Mouse (Mus musculus) forebrain, embryonic 12.5 days (tissue): ENCODE results near the gene Chst4. TPM values are rescaled to one million over a fixed set of nuclear protein-coding genes. Genes with fewer than 3 reads are reported as not detected.
"Not testable (repeated sequence)": the region's sequence is repeated elsewhere in the genome, so short reads cannot be mapped to it uniquely, and the experiment has no call there.

Source experiments
- ATAC-seq: fragments of 200-750 bp; cut with Nextera tagmentation; 2 replicates; pipeline ENCODE4 v1.8.0; 2017; ENCODE audit warnings: moderate TSS enrichment; ENCODE audit not compliant: low FRiP score
- H3K27ac ChIP-seq: fragments of 300-500 bp; sonication (generic); 2 replicates; pipeline ENCODE4 v1.5.1; 2016; ENCODE audit warnings: mild to moderate bottlenecking
- H3K27me3 ChIP-seq: fragments of 300-500 bp; sonication (generic); 2 replicates; pipeline ENCODE4 v1.6.1; 2016; ENCODE audit warnings: mild to moderate bottlenecking
- H3K36me3 ChIP-seq: fragments of 300-500 bp; sonication (generic); replicated peaks from 2 replicates; pipeline ENCODE4 v1.6.1; 2016; ENCODE audit warnings: mild to moderate bottlenecking
- H3K4me1 ChIP-seq: fragments of 300-500 bp; sonication (generic); 2 replicates; pipeline ENCODE4 v1.6.1; 2016
- H3K4me2 ChIP-seq: fragments of 300-500 bp; sonication (generic); 2 replicates; pipeline ENCODE4 v1.6.1; 2016; ENCODE audit warnings: mild to moderate bottlenecking, moderate library complexity
- H3K4me3 ChIP-seq: fragments of 300-500 bp; sonication (generic); replicated peaks from 2 replicates; pipeline ENCODE4 v1.5.1; 2016; ENCODE audit warnings: mild to moderate bottlenecking
- H3K9ac ChIP-seq: fragments of 300-500 bp; sonication (generic); 2 replicates; pipeline ENCODE4 v1.6.1; 2016; ENCODE audit warnings: mild to moderate bottlenecking
- H3K9me3 ChIP-seq: fragments of 300-500 bp; sonication (generic); 2 replicates; pipeline ENCODE4 v1.6.1; 2016
- WGBS: fragments of 180-500 bp; shearing (Covaris S2); methylation state at CpG from one replicate; pipeline ENCODE4 v1.1.7; 2016; 5-methylcytosine and 5-hydroxymethylcytosine counted together
- polyA plus RNA-seq: library from polyadenylated mRNA; unstranded; fragments of >200 nt; fragmentation: Nextera tagmentation; extraction: Ambion mirVana; gene quantifications from 2 replicates; pipeline ENCODE4 v1.2.1, GENCODE M21; 2016

Gene Chst4
- polyA plus RNA-seq, 1 experiment from 2014 or later = not detected

DNA sequence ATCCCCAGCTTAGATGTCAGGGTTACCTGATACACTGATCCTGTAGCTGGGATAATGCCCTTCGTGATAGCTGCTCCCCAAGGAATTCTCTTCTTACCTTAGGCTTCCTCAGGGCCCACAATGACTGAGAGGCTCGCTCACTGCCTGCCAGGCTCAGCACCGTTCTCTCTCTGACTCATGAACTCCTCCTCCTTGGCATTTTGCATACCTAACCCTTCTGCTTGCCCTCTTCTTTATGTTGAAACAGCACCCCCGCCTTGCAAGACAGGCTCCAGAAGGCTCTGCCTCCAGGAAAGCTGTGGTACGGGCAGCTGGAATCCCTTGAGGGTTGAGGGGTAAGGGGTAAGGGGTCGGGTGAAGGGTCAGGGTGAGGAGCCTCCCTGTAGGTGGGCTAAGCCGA is 324 bp downstream of the Chst4 start:
- Histone ChIP-seq H3K27ac (no peak overlapping the region), H3K36me3 (no peaks in the 10 kb centered on the region), H3K4me3 (no peak overlapping the region), H3K4me1 (no peaks in the 10 kb centered on the region; the same call in 1 of the 2 replicates), H3K9me3 (no peaks in the 10 kb centered on the region), H3K27me3 (no peaks in the 10 kb centered on the region), H3K4me2 (no peak overlapping the region), H3K9ac (no peak overlapping the region)
- 52% methylated on average over 7 of the region's 7 CpGs for WGBS
- no peak for ATAC-seq

DNA sequence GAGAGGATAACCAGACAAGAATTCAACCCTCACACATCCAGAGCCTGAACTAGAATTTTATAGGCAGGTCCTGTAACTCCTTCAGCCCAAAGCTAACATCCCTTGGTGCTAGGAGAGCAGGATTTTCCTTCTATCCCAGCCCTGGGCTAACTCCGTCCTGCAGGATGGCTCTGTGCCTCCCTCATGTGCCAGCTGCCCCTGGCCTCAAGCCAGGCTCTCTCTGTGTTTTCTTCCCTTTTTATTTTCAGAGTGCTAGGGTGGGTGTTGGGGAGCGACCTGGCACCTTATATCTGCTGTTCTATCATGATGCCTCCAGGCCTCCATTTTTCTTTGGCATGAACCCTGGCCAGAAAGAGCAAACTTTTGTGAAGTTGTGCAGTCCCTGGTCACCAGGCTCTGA is 3.4 kb downstream of the Chst4 start:
- Histone ChIP-seq H3K9me3 (no peaks in the 10 kb centered on the region), H3K4me2 (no peak overlapping the region), H3K27ac (no peak overlapping the region), H3K9ac (no peak overlapping the region), H3K27me3 (no peaks in the 10 kb centered on the region), H3K36me3 (no peaks in the 10 kb centered on the region), H3K4me3 (no peak overlapping the region), H3K4me1 (no peaks in the 10 kb centered on the region; the same call in 1 of the 2 replicates)
- no peak for ATAC-seq
- 80% methylated on average over 2 of the region's 2 CpGs for WGBS

- Histone ChIP-seq H3K4me1 (no peaks in the 10 kb centered on the region; the same call in 1 of the 2 replicates), H3K4me2 (no peak overlapping the region), H3K27me3 (no peaks in the 10 kb centered on the region), H3K4me3 (no peak overlapping the region), H3K9ac (no peak overlapping the region), H3K9me3 (no peaks in the 10 kb centered on the region), H3K27ac (no peak overlapping the region), H3K36me3 (no peaks in the 10 kb centered on the region)
- 53% methylated on average over 4 of the region's 4 CpGs for WGBS
- ATAC-seq = no peak
Measured at GRCm38 (mm10) chr8:110034331-110034730, 5.2 kb downstream of the Chst4 start.

- 34% methylated on average over 8 of the region's 8 CpGs for WGBS
- H3K36me3 ChIP-seq, H3K4me1 ChIP-seq: not testable (repeated sequence)
Measured at GRCm38 (mm10) chr8:110033771-110034170, 5.8 kb downstream of the Chst4 start.

DNA sequence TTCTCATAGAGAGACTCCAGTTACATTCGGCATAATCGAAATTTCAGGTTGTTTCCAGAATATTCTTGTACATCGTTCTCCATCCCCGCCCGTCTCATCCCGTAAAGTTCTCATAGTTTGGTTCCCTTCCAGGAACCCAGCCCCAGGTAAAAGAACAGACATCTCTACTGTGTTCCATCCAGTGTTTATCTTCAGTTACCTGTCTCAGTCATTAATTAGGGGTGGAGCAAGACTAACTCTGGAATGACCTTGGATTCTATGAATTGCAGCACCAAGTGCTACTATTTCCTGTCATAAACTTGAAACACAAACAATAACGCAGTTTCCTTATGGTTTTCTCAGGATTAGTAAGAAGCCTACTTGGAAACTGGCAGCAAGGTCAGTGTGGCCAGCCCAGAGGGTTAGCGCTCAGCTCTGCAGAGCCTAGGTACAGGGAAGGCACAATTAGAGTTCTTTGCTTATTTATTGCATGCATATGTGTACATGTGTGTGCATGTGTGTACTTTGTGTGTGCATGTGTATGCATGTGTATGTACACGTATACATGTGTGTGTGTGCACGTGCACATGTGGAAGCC is 16.7 kb downstream of the Chst4 start:
- Histone ChIP-seq H3K27ac (no peak overlapping the region), H3K4me2 (no peak overlapping the region), H3K9me3 (no peaks in the 10 kb centered on the region), H3K27me3 (no peaks in the 10 kb centered on the region), H3K36me3 (no peaks in the 10 kb centered on the region), H3K4me1 (no peaks in the 10 kb centered on the region), H3K4me3 (no peak overlapping the region), H3K9ac (no peak overlapping the region)
- WGBS = 94% methylated on average over 10 of the region's 10 CpGs
- ATAC-seq = no peak

More at GRCm38 (mm10) chr8:110033771-110034170, 5.8 kb downstream of the Chst4 start:
- not testable (repeated sequence) for H3K4me3 ChIP-seq, H3K27me3 ChIP-seq, H3K9ac ChIP-seq, H3K4me2 ChIP-seq, ATAC-seq, H3K9me3 ChIP-seq, H3K27ac ChIP-seq

- no peak overlapping the region for H3K27ac ChIP-seq
- no peak for ATAC-seq
- no peaks in the 10 kb centered on the region for H3K36me3 ChIP-seq
- no peaks in the 10 kb centered on the region for H3K4me1 ChIP-seq
- no peaks in the 10 kb centered on the region for H3K9me3 ChIP-seq
- no peak overlapping the region for H3K4me2 ChIP-seq
- no peak overlapping the region for H3K4me3 ChIP-seq
- no peaks in the 10 kb centered on the region for H3K27me3 ChIP-seq
- H3K9ac ChIP-seq = no peak overlapping the region
- 63% methylated on average over 6 of the region's 6 CpGs for WGBS
Measured at GRCm38 (mm10) chr8:110022081-110022480, 17.5 kb downstream of the Chst4 start.

- Histone ChIP-seq H3K4me1 (peaks cover 9% of the 10 kb centered on the region; the same call in 1 of the 2 replicates), H3K27ac (no peak overlapping the region), H3K9ac (no peak overlapping the region), H3K27me3 (no peaks in the 10 kb centered on the region), H3K36me3 (no peaks in the 10 kb centered on the region), H3K9me3 (no peaks in the 10 kb centered on the region), H3K4me3 (no peak overlapping the region), H3K4me2 (no peak overlapping the region)
- ATAC-seq = no peak
- WGBS = 34% methylated on average over 5 of the region's 5 CpGs
Measured at GRCm38 (mm10) chr8:110010868-110011267, 28.7 kb downstream of the Chst4 start.

GRCm38 (mm10) chr8:110008995-110009446 is 30.5 kb downstream of the Chst4 start:
- Histone ChIP-seq H3K27me3 (no peaks in the 10 kb centered on the region), H3K9me3 (no peaks in the 10 kb centered on the region), H3K4me2 (no peak overlapping the region), H3K9ac (no peak overlapping the region), H3K4me1 (peaks cover 9% of the 10 kb centered on the region; the same call in 1 of the 2 replicates), H3K36me3 (no peaks in the 10 kb centered on the region), H3K27ac (no peak overlapping the region), H3K4me3 (no peak overlapping the region)
- ATAC-seq = no peak
- WGBS = 69% methylated on average over 8 of the region's 8 CpGs

- Histone ChIP-seq H3K4me2 (no peak overlapping the region), H3K27me3 (no peaks in the 10 kb centered on the region), H3K36me3 (no peaks in the 10 kb centered on the region), H3K4me1 (peaks cover 9% of the 10 kb centered on the region; the same call in 1 of the 2 replicates), H3K27ac (no peak overlapping the region), H3K9ac (no peak overlapping the region), H3K4me3 (no peak overlapping the region), H3K9me3 (no peaks in the 10 kb centered on the region)
- 88% methylated on average over 25 of the region's 26 CpGs for WGBS
- no peak for ATAC-seq
Measured at GRCm38 (mm10) chr8:110008228-110008994, 31.1 kb downstream of the Chst4 start.

DNA sequence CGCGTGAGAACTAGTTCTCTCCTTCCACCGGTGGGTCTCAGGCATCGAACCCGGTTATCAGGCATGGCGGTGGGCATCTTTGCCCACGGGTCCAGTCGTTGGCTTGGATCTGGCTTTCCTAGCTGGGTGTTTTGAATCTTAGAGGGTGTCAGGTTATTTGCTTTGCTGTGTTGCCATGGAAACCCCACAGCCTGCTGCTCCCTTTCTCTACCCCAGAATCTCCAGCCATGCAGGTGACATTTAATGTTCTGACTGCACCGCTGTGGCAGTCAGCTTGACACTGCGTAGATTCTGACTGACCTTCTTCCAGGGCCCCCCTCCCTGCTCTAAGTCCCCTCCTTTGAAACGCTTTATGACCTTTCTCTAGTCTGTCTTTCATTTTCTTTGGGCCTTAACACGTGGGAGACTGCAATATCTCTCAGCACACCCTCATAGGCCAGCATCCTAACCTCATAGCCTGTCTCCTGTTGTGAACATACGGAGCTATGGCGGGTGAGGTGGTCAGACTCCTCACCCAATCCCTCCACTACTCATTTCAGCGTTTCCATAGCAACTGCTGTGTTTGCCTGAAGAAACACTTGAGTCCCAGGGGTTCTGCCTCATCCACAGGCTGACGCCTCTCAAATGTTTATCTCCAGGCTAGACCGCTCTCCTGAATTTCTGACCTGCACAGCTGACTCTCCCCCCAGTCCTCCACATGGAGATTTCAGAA is 33.1 kb downstream of the Chst4 start:
- WGBS = 56% methylated on average over 16 of the region's 17 CpGs
- no peaks in the 10 kb centered on the region for H3K27me3 ChIP-seq
- H3K9ac ChIP-seq = no peak overlapping the region
- H3K4me2 ChIP-seq = no peak overlapping the region
- no peak overlapping the region for H3K27ac ChIP-seq
- no peaks in the 10 kb centered on the region for H3K9me3 ChIP-seq
- H3K4me3 ChIP-seq = no peak overlapping the region
- H3K36me3 ChIP-seq = no peaks in the 10 kb centered on the region
- peak; percentile 71; the same call in 1 of the 2 replicates for ATAC-seq
- peaks cover 9% of the 10 kb centered on the region; the same call in 1 of the 2 replicates for H3K4me1 ChIP-seq

DNA sequence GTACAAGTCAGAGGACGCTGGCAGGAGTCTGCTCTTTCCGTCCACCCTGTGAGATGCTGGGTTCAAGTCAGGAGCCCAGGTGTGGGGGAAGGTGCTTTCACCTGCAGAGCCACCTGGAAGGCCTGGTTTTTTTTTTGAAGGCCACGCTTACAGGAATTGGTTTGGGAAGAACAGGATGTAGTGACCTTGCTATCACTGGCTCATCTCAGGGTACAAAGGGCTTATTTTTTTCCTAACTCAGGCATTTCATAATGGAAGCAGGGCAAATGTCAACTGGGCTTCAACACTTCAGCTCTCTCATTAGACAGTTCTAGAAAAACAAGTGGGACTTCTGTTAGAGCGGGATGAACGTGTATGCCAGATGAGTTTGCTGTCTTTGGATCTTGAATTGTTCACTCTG is 35.2 kb downstream of the Chst4 start:
- Histone ChIP-seq H3K9ac (no peak overlapping the region), H3K9me3 (no peaks in the 10 kb centered on the region), H3K27ac (no peak overlapping the region), H3K4me2 (no peak overlapping the region), H3K4me1 (peaks cover 9% of the 10 kb centered on the region; the same call in 1 of the 2 replicates), H3K36me3 (no peaks in the 10 kb centered on the region), H3K4me3 (no peak overlapping the region), H3K27me3 (no peaks in the 10 kb centered on the region)
- no peak for ATAC-seq
- WGBS = 83% methylated on average over 5 of the region's 5 CpGs

DNA sequence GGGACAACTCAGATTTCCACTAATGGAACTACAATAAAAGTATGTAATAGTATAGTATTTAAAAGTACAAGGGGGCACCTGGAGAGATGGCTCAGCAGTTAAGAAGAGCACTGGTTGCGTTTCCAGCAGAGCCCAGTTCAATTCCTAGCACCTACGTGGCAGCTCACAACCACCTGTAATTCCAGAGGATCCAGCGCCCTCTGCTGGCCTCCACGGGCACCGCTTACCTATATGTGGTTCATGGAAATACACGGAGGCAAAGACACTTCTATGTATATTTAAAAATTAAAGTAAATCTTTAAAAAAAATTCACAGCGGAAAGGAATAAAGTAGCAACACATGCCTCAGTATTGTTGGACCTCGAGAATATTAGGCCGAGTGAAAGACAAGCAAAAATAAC is 36.6 kb downstream of the Chst4 start:
- no peak overlapping the region for H3K9ac ChIP-seq
- H3K27me3 ChIP-seq = no peaks in the 10 kb centered on the region
- H3K27ac ChIP-seq = no peak overlapping the region
- ATAC-seq = no peak
- 37% methylated on average over 9 of the region's 9 CpGs for WGBS
- H3K36me3 ChIP-seq = no peaks in the 10 kb centered on the region
- H3K4me2 ChIP-seq = no peak overlapping the region
- H3K4me1 ChIP-seq = peaks cover 9% of the 10 kb centered on the region; the same call in 1 of the 2 replicates
- no peaks in the 10 kb centered on the region for H3K9me3 ChIP-seq
- H3K4me3 ChIP-seq = no peak overlapping the region
